Mouse (Mus musculus): ENCODE results near the gene Vps29. TPM values are rescaled to one million over a fixed set of nuclear protein-coding genes. Genes with fewer than 3 reads are reported as not detected.

The Vps29 gene
- polyA plus RNA-seq, 1 experiment = 180 TPM

- Histone ChIP-seq H3K4me1 (ENCODE audit: control insufficient read depth, insufficient read depth, low read length) (no peaks in the 10 kb centered on the region), H3K4me3 (replicated peaks; ENCODE audit: insufficient read depth, low read depth, low read length) (no peak overlapping the region), H3K27me3 (ENCODE audit: control insufficient read depth, insufficient read depth, low read length) (no peaks in the 10 kb centered on the region), H3K27ac (ENCODE audit: insufficient read depth, low read length) (no peak overlapping the region)
- 45% methylated on average over 7 of the region's 7 CpGs for WGBS
- TF ChIP-seq POLR2A (IDR thresholded peaks at IDR 0.05; ENCODE audit: borderline replicate concordance, insufficient read depth, low read length) (no peak), CTCF (IDR thresholded peaks at IDR 0.05; ENCODE audit: borderline replicate concordance, insufficient read depth, low read depth, low read length) (no peak)
- DNase-seq = no peak
These were observed 10.4 kb upstream of the Vps29 start for GRCm38 (mm10) chr5:122343768-122344167.

DNA sequence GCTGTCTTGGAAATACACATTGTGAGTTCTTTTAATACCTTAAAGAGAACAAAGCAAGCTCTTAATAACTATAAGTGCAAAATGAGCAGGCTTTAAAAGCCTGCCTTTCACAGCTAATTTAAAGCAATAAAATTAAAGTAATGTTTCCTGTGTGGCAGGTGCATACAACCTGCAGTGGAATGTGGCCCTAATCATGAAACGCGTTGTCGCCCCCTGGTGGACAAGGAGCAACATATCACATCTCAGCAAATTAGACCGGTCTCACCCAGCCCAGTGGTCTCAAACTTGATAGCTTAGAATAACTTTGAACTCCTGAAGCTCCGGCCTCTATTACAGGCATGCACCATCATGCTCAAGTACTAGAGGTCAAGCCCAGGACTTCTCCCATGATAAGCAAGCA is 9.9 kb upstream of the Vps29 start:
- DNase-seq = peak; percentile 73 to 82
- WGBS = 5% methylated on average over 5 of the region's 5 CpGs
- no peak overlapping the region for H3K27ac ChIP-seq (ENCODE audit: insufficient read depth, low read length)
- no peak overlapping the region for H3K4me3 ChIP-seq (replicated peaks; ENCODE audit: insufficient read depth, low read depth, low read length)
- H3K4me1 ChIP-seq (ENCODE audit: control insufficient read depth, insufficient read depth, low read length) = no peaks in the 10 kb centered on the region
- H3K27me3 ChIP-seq (ENCODE audit: control insufficient read depth, insufficient read depth, low read length) = no peaks in the 10 kb centered on the region
- TF ChIP-seq CTCF (IDR thresholded peaks at IDR 0.05; ENCODE audit: borderline replicate concordance, insufficient read depth, low read depth, low read length) (peak; percentile 94), POLR2A (IDR thresholded peaks at IDR 0.05; ENCODE audit: borderline replicate concordance, insufficient read depth, low read length) (no peak)

DNA sequence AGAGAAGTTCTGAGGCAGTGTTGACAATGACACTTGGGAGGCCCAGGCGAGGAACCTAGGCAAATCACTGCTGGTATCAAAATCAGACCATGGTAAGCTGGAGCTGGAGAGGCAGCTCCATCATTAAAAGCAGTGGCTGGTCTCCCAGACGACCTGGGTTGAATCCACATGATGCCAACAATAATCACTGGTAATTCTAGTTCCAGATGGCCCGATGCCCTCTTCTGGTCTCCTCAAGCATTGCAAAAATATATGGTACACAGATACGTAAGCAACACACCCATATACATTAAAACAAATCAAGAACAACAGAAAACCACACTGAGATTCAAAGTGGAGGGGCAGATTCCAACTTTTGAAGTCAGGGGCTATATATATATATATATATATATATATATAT is 8.4 kb upstream of the Vps29 start:
- Histone ChIP-seq H3K27me3 (ENCODE audit: control insufficient read depth, insufficient read depth, low read length) (no peaks in the 10 kb centered on the region), H3K4me3 (replicated peaks; ENCODE audit: insufficient read depth, low read depth, low read length) (no peak overlapping the region), H3K4me1 (ENCODE audit: control insufficient read depth, insufficient read depth, low read length) (no peaks in the 10 kb centered on the region), H3K27ac (ENCODE audit: insufficient read depth, low read length) (no peak overlapping the region)
- TF ChIP-seq POLR2A (IDR thresholded peaks at IDR 0.05; ENCODE audit: borderline replicate concordance, insufficient read depth, low read length) (no peak), CTCF (IDR thresholded peaks at IDR 0.05; ENCODE audit: borderline replicate concordance, insufficient read depth, low read depth, low read length) (no peak)
- no peak for DNase-seq
- WGBS = 75% methylated on average over 4 of the region's 4 CpGs

GRCm38 (mm10) chr5:122354492-122355067 is 411 bp downstream of the Vps29 start:
- no peak for TF ChIP-seq CTCF (IDR thresholded peaks at IDR 0.05; ENCODE audit: borderline replicate concordance, insufficient read depth, low read depth, low read length)
- TF ChIP-seq POLR2A (IDR thresholded peaks at IDR 0.05; ENCODE audit: borderline replicate concordance, insufficient read depth, low read length) = no peak
- no peaks in the 10 kb centered on the region for H3K27me3 ChIP-seq (ENCODE audit: control insufficient read depth, insufficient read depth, low read length)
- H3K27ac ChIP-seq (ENCODE audit: insufficient read depth, low read length) = 0 out of 2 replicates have a peak overlapping the region, but pooled peaks have one; percentile 26
- 1% methylated on average over 53 of the region's 57 CpGs for WGBS
- H3K4me3 ChIP-seq (replicated peaks; ENCODE audit: insufficient read depth, low read depth, low read length) = peak overlapping the region; percentile 76
- no peak for DNase-seq
- H3K4me1 ChIP-seq (ENCODE audit: control insufficient read depth, insufficient read depth, low read length) = no peaks in the 10 kb centered on the region

GRCm38 (mm10) chr5:122371591-122372191 is 17.5 kb downstream of the Vps29 start, which contains the start of gene Gpn3:
Gpn3 (plus strand) TSS chr5:122371876.
- TF ChIP-seq CTCF (IDR thresholded peaks at IDR 0.05; ENCODE audit: borderline replicate concordance, insufficient read depth, low read depth, low read length) (no peak), POLR2A (IDR thresholded peaks at IDR 0.05; ENCODE audit: borderline replicate concordance, insufficient read depth, low read length) (no peak)
- 2% methylated on average over 44 of the region's 46 CpGs for WGBS
- DNase-seq = peak in 1 of 2 experiments; percentile 51
- Histone ChIP-seq H3K27me3 (ENCODE audit: control insufficient read depth, insufficient read depth, low read length) (no peaks in the 10 kb centered on the region), H3K27ac (ENCODE audit: insufficient read depth, low read length) (peak within 1 kb of the TSS; percentile 48), H3K4me3 (replicated peaks; ENCODE audit: insufficient read depth, low read depth, low read length) (peak within 1 kb of the TSS; percentile 70), H3K4me1 (ENCODE audit: control insufficient read depth, insufficient read depth, low read length) (peaks cover 6% of the 10 kb centered on the region)

DNA sequence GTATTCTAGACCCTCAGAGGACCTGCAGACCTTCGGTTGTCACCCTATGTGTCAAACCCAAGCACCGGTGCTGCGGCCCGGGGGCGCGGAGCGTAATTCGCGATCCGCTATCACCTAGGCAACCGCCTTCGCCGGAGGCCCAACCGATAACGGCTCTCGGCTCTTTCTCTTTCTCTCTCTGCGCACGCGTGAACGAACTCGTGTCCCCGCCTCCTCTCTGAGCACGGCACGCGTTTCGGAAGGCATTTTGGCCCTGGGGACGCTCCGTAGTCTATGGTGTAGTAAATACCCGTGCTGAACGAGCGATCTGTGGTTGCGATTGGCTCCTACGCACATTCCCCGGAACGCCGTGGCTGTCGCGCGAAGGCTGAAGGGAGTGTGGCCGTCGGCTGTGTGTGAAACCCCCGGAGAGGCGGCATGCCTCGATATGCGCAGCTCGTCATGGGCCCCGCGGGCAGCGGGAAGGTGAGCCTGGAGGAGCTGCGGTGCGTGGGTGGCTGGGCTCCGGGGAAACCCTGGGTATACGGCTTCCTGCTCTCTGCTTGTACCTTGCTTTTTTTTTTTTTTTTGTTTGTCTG is 18.1 kb downstream of the Vps29 start, which contains the start of gene Fam216a:
Gene Fam216a, minus strand, starts transcription at position 173 of the 578 bp plus-strand sequence.
- Histone ChIP-seq H3K4me1 (ENCODE audit: control insufficient read depth, insufficient read depth, low read length) (peaks cover 6% of the 10 kb centered on the region), H3K27ac (ENCODE audit: insufficient read depth, low read length) (peak within 1 kb of the TSS; percentile 48), H3K27me3 (ENCODE audit: control insufficient read depth, insufficient read depth, low read length) (no peaks in the 10 kb centered on the region), H3K4me3 (replicated peaks; ENCODE audit: insufficient read depth, low read depth, low read length) (peak within 1 kb of the TSS; percentile 70)
- no peak for TF ChIP-seq CTCF (IDR thresholded peaks at IDR 0.05; ENCODE audit: borderline replicate concordance, insufficient read depth, low read depth, low read length)
- peak; percentile 76; the same call in 1 of the 2 replicates for TF ChIP-seq POLR2A (IDR thresholded peaks at IDR 0.05; ENCODE audit: borderline replicate concordance, insufficient read depth, low read length)
- under 1% methylated on average over 53 of the region's 53 CpGs for WGBS
- peak; percentile 99 to 100 for DNase-seq

- DNase-seq = no peak
- peak overlapping the region; percentile 18 for H3K27ac ChIP-seq (ENCODE audit: insufficient read depth, low read length)
- TF ChIP-seq POLR2A (IDR thresholded peaks at IDR 0.05; ENCODE audit: borderline replicate concordance, insufficient read depth, low read length) (no peak), CTCF (IDR thresholded peaks at IDR 0.05; ENCODE audit: borderline replicate concordance, insufficient read depth, low read depth, low read length) (no peak)
- no peaks in the 10 kb centered on the region for H3K27me3 ChIP-seq (ENCODE audit: control insufficient read depth, insufficient read depth, low read length)
- 5% methylated on average over 5 of the region's 5 CpGs for WGBS
- peaks cover 6% of the 10 kb centered on the region for H3K4me1 ChIP-seq (ENCODE audit: control insufficient read depth, insufficient read depth, low read length)
- peak overlapping the region; percentile 70 for H3K4me3 ChIP-seq (replicated peaks; ENCODE audit: insufficient read depth, low read depth, low read length)
These were observed 18.7 kb downstream of the Vps29 start for GRCm38 (mm10) chr5:122372878-122373277.
